In genomic region chr9:42943057-42943529, GRCm38 (mm10) we compare ENCODE assay signal across 9 mouse cellular contexts. TPM values are rescaled to one million over a fixed set of nuclear protein-coding genes. Genes with fewer than 3 reads are reported as not detected.
A peak's percentile ranks its signal among the peaks of the same experiment; 100 is the strongest.
DNase-seq lines count a peak whose midpoint lies in the region; ATAC-seq lines count a peak whose summit lies in the region.
"Had no signal": no experiment of that assay in that cellular context is flagged by ENCODE, and none has a peak within 500 bp of the region (broad histone marks: within the 10 kb centered on the region; RNA-seq: fewer than 3 reads in every experiment).

No protein-coding gene starts in this region.

- H3K9ac ChIP-seq in hindbrain, embryonic 14.5 days, result peak overlapping the region; percentile 94
- H3K9ac ChIP-seq in limb, embryonic 15.5 days, result no peak overlapping the region

- WGBS in hindbrain, embryonic 14.5 days, result 3% methylated on average over 9 of the region's 9 CpGs
- 7% methylated on average over 9 of the region's 9 CpGs for WGBS in limb, embryonic 15.5 days

- peak overlapping the region; percentile 3; the same call in 1 of the 2 replicates for H3K27ac ChIP-seq in hindbrain, embryonic 14.5 days
- no peak overlapping the region for H3K27ac ChIP-seq in limb, embryonic 15.5 days

- H3K4me3 ChIP-seq in hindbrain, embryonic 14.5 days (replicated peaks; ENCODE audit: low read length), result peak overlapping the region; percentile 81
- H3K4me3 ChIP-seq in limb, embryonic 15.5 days, result peak overlapping the region; percentile 71

- peak; percentile 14 for DNase-seq in adrenal gland, postnatal 25 days
- no peak for DNase-seq in adrenal gland, adult 18-20 months (ENCODE audit: low spot score in 2 of 2)
- peak; percentile 44 for DNase-seq in right cerebral cortex, adult 18-20 months
- DNase-seq in right cerebral cortex, postnatal 25 days, result no peak
- DNase-seq in hindbrain, embryonic 14.5 days (ENCODE audit: low spot score), result no peak
- peak; percentile 75 for DNase-seq in retina, postnatal 1 day

- no peaks in the 10 kb centered on the region for H3K36me3 ChIP-seq in hindbrain, embryonic 14.5 days (replicated peaks; ENCODE audit: control insufficient read depth, insufficient read depth)
- H3K36me3 ChIP-seq in limb, embryonic 15.5 days, result no peaks in the 10 kb centered on the region

- H3K4me1 ChIP-seq in hindbrain, embryonic 14.5 days (replicated peaks; ENCODE audit: control insufficient read depth, insufficient read depth, low read length), result 0 out of 2 replicates have a peak, but pooled peaks cover 11% of the 10 kb centered on the region
- H3K4me1 ChIP-seq in limb, embryonic 15.5 days, result peaks cover 19% of the 10 kb centered on the region

- H3K27me3 ChIP-seq in hindbrain, embryonic 14.5 days (ENCODE audit: control insufficient read depth, insufficient read depth, low read length), result no peaks in the 10 kb centered on the region
- peaks cover 44% of the 10 kb centered on the region for H3K27me3 ChIP-seq in limb, embryonic 15.5 days

- no peaks in the 10 kb centered on the region for H3K9me3 ChIP-seq in hindbrain, embryonic 14.5 days (ENCODE audit: control insufficient read depth, low read length)
- no peaks in the 10 kb centered on the region for H3K9me3 ChIP-seq in limb, embryonic 15.5 days

- ATAC-seq in hindbrain, embryonic 14.5 days (ENCODE audit: low FRiP score), result peak; percentile 29
- ATAC-seq in limb, embryonic 15.5 days (ENCODE audit: insufficient number of reproducible peaks, low FRiP score, low TSS enrichment, low read depth), result no peak
- no peak for ATAC-seq in activated CD4-positive, CD25-positive, alpha-beta regulatory T cell, adult 4 months

- peak overlapping the region; percentile 95 for H3K4me2 ChIP-seq in hindbrain, embryonic 14.5 days (replicated peaks)
- peak overlapping the region; percentile 100 for H3K4me2 ChIP-seq in limb, embryonic 15.5 days

RNA-seq across cellular contexts. Expression of gene Grik4, which starts 1.2 kb away (rescaled TPM):
- total RNA-seq in adrenal gland, postnatal 25 days (2021), result 2.0 and 2.1 TPM in 2 replicates
- 1 to 10 TPM; 1.2 to 1.5 TPM for total RNA-seq in adrenal gland, adult 18-20 months (2021)
- polyA plus RNA-seq in hindbrain, embryonic 14.5 days (2014; fragmentation: Nextera tagmentation; extraction: Ambion mirVana), result 5.1 and 5.8 TPM in 2 replicates
- 1.1 and 1.4 TPM in 2 replicates for polyA plus RNA-seq in limb, embryonic 15.5 days (2015; fragmentation: Nextera tagmentation; extraction: Ambion mirVana)
- under 1 TPM in 1 of 2 experiments, not detected in 1; 0.08 TPM for polyA plus RNA-seq in activated CD4-positive, CD25-positive, alpha-beta regulatory T cell, adult 4 months (2017; shearing (Covaris generic))
- polyA plus RNA-seq: erythroblast, embryonic 14.5 days had no signal

Comparison
In these comparisons a context has a peak if more than half of its experiments do, and no peak if none do; other contexts are left out.
1. DNase-seq: peak in adrenal gland, postnatal 25 days (single experiment), right cerebral cortex, adult 18-20 months (single experiment) and retina, postnatal 1 day (single experiment); none in adrenal gland, adult 18-20 months (0 of 2), right cerebral cortex, postnatal 25 days (single experiment) and hindbrain, embryonic 14.5 days (single experiment).